Mouse (Mus musculus): ENCODE data around the gene Gm17482.
A peak's percentile ranks its signal among the peaks of the same experiment; 100 is the strongest.

Gm17482 gene

DNA sequence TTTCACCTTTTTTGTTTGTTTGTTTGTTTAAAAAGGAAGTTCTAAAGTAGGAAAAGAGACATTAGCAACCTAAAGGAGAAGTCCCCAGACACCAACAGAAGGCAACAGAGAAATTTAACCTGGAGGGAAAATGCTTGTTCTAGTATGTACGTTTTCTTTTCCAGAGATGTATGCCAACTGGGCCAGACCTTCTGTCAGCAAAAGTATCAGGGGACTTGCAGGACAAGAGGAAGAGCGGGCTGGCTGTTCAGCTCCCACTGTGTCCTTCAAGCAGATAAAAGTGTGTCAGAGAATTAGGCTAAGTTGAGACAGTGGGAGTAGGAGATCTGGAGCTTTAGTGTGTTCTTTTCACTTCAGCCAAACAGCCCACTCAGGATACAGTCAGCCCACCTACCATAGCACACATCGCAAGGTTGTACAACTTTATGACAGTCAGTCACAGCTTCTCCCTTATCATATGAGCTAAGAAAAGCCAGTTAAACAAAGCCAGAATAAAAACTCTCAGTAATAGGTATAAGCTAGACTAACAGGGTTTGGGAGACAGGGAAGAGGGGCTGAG is 18.4 kb downstream of the Gm17482 start:
- DNase-seq (ENCODE audit: low read depth, low spot score) = no peak

DNA sequence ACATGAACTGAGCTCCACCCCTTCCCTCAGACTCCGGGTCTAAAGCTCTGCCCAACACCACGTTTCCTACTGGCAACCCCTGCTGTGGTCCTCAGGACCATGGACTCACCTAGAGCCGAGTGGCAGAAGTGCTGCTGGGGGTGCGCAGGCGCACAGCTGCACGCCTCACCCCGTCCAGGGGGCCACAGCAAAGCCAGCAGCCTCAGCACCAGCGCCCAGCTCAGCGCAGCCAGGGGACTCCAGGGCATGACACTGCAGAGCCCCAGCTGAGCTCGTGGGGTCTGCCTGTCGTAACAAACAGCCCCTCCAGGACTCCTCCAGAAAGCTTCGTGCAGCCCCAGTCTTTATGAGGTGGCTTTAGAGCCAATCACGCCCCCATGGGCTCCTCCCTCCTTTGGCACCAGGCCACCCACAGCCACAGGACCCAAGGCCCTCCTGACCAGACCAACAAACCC is 24.4 kb downstream of the Gm17482 start:
- no peak for DNase-seq (ENCODE audit: low read depth, low spot score)

DNA sequence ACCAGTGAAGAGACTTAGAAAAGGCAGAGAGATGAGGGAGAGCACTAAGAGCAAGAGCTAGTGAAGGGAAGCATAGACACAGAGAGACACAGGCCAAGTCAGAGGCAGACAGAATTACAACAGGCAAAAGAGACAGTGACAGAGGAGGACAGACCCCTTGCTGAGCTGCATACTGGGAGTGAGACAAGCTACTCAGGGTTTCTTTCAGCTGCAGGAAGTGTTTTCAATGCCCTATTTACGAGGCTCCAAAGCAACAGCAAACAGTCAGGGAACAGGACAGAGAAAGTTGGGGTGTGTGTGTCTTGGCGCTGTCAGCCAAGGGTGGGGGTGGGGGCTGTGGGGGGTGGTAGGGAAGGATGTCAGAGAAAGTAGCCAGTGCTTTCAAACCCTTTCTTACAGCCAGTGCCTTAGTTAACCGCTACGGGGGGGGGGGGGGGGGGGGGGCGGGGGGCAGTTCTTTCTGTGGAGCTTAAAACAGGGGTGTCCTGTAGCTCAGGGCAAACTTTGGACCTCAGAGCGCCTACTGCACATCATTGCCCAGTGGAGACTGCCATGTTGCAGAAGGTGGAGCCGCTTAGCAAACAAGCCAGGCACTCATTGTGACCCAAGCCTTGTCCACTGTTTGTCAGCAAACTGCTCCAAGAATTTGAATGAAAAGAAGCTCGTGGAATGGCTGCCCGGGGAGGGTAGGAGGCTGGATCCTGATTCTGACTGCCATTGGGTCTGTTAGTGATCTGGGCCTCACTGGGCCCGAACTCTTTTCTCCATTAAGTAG is 25.1 kb downstream of the Gm17482 start, which contains the start of gene Timp4:
TSS of gene Timp4 (minus strand) at position 107 of the 775 bp plus-strand sequence.
- DNase-seq (ENCODE audit: low read depth, low spot score) = no peak

DNA sequence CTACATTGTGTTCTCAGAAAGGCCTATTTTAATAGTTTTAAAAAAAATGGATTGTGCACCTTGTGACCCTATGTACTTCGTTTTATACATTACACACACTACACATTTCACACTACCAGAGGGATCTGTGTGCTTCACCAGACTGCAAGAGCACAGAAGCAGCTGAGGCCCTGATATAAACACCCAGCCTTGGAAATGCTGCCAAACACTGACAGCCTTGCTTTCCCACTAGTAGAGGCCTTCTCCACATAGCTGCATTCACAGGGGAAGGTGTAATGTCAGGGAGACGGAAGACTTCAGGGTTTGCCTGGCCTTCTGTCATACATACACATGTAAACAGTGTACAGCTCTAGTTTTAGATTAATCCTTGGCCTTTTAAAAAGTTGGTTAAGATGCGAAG is 28.0 kb downstream of the Gm17482 start:
- DNase-seq (ENCODE audit: low read depth, low spot score) = no peak

DNA sequence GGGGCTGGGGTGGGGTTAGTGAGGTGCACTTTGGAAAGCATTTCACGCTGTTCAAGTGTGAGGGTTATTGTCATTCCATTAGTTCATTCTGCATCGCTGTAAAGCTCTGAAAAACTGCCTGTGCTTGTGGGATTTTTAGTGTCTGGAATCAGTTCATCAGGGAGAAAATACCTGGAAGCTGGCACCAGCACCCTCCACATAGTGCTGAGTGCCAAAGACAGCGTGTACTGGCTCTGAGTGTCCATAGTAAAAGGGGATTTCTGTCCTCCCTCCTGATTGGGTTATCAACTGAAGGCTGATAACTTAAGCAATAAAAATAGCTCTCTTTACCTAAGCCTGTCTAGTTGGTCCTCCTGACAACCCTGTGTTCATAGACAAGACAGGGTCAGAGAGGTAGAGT is 33.4 kb downstream of the Gm17482 start:
- DNase-seq (ENCODE audit: low read depth, low spot score) = no peak

DNA sequence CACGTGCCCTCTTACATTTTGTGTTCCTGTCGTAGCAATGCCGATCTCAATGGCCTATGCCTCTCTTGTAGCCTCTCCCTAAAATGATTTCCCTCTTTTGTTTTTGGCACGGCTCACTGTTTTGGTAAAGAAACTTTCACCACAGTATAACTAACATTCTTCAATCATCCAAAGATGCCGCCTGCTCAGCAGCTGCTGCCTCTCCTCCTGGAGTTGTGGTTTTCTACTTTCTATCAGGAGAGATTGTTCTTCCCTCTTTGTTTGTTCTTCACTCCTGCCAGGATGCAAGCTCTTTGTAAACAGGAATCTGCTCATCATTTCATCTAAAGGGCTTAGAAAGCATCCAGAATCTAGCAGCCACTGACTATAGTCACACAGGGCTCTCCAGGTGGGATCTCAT is 39.6 kb downstream of the Gm17482 start:
- DNase-seq (ENCODE audit: low read depth, low spot score) = no peak

DNA sequence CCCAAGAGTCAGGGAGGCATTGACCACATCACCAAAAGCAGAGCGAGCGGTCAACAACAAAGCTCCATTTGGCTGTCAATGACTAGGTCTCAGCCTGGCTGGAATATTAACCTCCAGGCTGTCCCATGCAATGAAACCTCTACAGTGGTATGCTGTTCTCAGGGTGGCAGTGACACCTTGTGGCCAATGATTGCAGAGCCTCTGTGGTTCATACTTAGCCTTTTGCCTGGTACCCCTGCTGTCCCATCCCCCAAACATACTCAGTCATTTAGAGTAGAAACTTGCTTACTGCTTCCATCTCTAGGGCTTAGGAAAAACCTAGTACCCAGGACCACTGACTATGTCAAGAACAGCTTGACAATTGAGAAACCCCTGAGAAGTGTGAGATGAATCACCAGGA is 40.8 kb downstream of the Gm17482 start:
- DNase-seq (ENCODE audit: low read depth, low spot score) = peak; percentile 69

DNA sequence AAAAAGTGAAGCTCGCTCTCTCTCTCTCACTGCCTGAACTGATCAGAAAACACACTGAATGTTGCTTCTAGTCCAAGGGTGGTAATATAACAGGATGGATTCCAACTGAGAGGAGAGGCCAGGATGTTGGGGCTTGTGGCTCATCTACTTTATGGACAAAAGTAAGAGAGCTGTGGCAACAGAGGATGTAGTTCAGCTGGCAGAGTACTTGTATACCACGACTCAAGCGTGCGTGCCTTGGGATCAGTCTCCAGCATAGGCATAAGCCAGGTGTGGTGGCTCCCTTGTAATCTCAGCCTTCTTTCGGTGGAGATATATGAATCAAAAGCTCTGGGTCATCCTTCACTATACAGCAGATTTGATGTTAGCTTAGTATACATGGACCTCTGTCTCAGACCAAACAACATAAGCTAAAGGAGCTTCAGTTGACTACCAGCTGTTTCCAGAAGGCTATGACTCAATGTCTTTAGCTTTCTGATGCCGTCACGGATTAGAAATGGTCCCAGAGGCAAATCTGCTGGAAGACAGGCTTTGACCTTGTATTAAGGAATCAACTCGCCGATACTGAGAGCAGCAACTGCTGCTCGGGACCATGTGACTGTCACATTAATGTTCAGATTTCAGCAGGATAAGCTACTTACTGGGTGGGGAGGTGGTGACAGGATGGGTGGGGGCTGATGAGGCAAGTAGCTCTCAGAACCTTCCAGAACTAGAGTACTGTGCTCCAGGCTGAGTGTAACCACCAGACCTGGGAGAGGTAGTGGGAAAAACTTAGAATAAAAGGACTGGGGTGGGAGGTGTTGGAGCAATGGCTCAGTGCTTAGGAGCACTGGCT is 41.6 kb downstream of the Gm17482 start:
- DNase-seq (ENCODE audit: low read depth, low spot score) = no peak

DNA sequence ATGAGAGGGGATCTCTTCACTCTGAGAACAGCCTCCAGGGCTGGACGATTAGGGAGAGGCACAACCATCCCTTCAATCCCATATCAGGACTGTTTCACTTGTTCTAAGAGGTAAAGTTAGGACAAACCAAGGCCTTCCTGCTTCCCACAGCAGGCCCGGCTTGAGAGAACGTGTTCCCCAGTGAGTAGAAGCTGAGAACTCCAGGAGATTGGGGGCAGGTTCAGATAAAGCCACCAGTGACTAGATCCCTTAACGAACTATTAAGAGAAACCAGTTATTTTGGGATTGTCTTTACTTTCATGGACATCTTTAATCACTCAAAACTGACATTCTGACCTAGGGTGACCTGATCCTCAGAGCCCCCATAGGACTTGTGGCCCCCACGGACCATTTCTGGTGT is 42.4 kb downstream of the Gm17482 start:
- DNase-seq (ENCODE audit: low read depth, low spot score) = no peak

DNA sequence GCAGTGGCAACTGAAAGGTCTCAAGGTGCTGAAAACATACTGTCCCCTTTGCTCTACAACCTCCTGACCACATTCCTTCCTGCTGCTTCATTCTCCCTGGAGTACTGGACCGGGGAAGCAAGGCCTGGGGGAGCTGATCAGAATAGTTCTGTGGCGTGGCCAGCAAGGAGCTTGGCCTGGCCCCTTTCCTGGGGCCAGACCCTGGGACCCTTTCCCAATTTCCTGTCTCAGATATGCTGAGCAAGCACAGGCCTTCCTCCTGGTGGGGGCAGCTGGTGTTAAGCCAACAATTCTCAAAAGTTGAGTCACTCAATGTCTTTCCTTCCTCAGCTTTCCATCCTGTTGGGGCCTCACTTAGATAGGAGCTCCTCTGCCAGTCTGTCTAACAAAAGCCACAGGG is 42.9 kb downstream of the Gm17482 start:
- no peak for DNase-seq (ENCODE audit: low read depth, low spot score)

DNA sequence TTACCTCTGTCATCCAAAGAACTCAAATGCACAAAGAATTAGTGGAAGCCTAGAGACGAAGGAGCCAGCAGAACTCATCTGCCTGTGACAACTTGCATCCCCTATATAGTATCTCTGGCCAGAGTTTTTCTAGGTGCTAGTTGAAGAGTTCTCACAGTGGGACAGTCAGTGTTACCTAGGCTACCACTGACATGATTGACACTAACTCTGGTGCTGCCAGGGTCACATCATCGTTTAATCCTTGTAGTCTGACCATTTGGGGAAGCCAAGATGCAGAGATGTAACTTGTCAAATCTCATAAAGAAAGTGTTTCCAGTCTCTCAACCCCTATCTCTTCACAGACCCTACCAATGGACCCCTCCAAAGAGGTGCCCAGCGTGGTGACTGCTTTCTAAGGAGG is 44.2 kb downstream of the Gm17482 start:
- no peak for DNase-seq (ENCODE audit: low read depth, low spot score)

DNA sequence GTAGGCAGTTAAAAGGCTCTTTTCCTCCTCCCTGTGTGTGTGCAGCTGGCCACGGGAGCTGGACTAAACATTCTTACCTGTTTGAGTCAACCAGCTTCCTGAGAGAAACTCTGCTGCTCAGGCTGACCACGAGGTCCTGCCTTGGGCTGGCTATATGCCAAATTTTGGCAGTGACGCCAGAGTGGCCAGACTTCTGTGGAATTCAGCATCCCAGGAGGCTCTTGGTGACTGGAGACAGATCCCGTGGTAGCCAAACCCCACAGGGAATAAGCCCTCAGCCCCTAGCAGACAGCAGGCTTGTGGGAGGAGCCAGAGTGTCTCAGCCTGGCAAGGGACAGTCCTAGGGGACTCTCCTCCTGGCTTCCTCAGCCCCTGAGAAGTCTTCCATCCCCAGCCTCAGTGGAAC is 44.7 kb downstream of the Gm17482 start:
- peak; percentile 48 for DNase-seq (ENCODE audit: low read depth, low spot score)

DNA sequence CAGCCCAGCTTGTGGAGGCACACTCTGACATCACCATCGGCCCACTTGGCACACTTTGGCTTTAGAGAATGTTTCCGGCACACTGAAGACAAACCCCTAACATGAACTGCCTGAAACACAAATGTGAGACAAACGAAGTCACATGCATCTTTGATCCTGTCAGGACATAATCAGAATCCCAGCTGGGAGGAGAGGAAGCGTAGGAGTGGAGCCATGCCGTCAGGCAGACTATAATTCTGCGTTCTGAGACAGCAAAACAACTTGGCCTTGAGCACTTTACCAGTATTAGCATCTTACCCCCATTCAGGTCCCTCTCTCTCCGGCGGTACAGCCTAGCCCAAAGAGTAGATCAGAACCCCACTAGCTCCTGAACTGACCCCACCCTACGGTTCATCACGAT is 46.2 kb downstream of the Gm17482 start:
- no peak for DNase-seq (ENCODE audit: low read depth, low spot score)

DNA sequence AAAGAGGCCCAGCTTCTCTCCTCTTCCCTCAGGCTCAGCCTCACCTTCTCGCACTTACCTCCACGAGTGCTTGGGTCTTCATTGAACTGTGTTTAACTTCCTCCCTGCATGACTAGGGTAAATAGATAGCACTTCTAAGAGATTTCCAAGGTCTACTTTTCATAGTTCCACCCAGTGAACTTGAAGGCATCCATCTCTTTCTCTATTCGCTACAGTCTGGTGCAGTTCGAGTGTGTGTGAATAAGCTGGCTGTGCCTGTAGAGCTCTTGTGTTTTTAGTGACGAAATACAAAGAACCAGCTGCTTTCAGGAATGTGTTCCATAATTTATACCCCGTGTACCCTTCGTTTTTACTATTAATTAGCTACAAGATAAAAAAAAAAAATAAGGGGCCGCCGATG is 47.6 kb downstream of the Gm17482 start:
- no peak for DNase-seq (ENCODE audit: low read depth, low spot score)

DNA sequence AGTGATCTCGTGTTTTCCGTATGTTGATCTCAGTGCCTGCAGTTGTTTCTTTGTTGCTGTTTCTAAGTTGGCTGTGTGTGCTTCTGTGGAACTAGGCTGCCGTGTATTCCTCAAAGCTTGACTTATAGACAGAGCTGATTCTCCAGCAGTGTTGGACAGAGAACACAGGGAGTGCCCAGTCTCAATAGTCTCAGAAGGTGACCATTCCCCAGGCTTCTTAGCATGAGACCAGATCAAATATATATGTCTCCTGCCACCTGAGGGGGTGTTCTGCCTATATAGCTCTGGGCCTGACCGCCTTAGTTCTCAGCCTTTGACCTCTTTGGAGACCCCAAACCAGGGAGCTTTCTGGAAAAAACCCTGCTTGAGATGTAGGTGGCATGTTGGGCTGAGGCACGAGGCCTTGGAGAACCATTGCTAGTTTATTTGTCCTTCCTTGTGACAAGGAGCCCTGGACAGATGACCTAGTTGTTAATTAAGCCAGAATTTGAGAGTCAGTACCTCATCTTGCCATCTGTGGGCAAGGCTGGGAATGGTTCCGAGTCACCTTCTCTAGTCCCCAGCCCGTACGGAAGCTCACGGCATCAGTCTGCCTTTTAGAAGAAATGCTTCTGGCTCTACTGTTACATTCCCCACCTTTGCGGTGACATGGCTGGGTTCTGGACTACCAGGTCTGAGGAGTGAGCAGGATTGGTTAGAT is 48.1 kb downstream of the Gm17482 start:
- no peak for DNase-seq (ENCODE audit: low read depth, low spot score)

DNA sequence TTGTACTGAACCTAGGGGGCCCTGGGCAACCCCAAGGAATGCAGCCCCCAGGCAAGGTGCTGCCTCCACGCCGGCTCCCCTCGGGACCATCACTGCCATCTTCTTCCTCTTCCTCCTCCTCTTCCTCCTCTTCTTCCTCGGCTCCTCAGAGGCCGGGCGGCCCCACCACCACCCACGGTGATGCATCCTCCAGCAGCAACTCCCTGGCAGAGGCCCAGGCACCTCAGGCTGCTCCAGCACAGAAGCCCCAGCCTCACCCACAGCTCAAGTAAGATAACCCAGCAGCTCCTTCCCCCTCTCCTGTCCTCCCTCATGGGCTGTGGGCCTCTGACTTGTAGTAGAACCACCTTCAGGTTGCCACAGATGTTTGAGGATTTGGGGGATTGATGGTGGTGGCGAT is 50.9 kb downstream of the Gm17482 start:
- no peak for DNase-seq (ENCODE audit: low read depth, low spot score)

DNA sequence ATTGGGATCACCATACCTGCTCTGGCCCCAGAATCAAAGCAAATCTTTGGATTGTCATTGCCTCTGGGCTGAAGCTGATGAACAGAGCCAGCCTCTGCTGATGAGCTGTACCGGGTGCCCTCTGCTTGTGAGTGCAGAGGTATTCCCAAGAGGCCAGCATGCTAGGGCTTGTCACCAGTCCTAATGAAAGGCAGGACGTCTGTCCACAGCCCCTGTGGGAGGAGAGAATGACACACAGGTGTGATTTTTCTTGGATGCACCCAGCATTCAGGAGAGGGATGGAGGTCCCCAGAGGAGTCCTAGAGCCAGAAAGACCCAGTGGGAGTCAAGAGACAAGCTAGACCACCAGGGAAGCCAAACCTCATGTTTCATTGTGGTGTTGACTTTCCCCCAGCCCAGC is 52.5 kb downstream of the Gm17482 start:
- DNase-seq (ENCODE audit: low read depth, low spot score) = no peak

DNA sequence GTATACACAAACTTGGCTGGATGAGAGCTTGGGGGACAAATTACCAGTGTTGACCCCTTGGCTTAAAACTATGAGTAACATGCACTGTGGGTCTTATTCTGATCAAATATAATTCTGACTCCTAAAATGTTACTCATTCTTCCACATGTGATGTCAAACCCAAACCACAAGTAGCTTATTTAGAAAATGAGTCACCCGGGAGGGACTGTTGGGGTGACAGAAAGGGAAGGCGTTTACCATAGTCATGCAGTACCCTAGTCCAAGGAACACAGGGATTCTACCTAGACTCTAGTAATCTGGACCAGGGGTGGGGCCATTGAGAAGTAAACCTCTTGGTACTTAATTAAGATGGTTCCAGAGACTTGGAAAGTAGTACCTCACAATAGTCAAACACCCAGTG is 57.0 kb downstream of the Gm17482 start:
- no peak for DNase-seq (ENCODE audit: low read depth, low spot score)

DNA sequence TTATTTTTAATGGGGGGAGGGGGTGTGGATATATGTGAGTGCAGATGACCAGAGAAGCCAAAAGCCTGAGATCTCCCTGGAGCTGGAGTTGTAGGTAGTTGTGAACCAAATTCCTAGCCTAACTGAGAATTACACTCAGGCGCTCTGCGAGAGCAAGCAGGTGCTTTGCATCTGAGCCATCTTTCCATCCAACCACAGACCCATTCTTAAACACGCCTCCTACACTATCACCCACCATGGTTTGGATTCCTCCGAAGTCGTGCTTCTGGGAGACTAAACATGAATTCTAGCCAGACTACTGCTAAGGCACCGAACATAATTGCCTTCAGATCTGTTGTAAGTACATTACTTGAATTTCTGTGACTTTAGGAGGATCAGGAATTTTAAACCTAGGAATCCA is 59.3 kb downstream of the Gm17482 start:
- no peak for DNase-seq (ENCODE audit: low read depth, low spot score)

DNA sequence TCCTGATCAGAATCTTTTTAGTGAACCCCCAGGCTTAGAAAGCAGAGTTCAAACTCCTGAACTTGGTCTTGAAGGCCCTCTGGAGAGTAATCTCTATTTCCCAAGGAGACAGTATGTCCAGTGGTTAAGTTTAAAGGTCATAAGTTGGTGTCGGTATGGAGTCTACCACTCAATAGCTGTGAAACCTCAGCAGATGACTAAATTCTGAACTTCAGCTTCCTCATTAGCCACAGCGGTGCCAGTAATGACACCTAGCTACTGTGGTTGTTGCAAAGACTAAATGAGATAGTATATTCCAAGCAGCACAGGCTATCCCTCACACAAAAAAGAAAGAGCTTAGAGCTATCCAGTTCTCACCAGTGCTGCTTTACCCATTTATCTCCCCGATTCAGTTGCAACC is 61.1 kb downstream of the Gm17482 start:
- DNase-seq (ENCODE audit: low read depth, low spot score) = no peak

DNA sequence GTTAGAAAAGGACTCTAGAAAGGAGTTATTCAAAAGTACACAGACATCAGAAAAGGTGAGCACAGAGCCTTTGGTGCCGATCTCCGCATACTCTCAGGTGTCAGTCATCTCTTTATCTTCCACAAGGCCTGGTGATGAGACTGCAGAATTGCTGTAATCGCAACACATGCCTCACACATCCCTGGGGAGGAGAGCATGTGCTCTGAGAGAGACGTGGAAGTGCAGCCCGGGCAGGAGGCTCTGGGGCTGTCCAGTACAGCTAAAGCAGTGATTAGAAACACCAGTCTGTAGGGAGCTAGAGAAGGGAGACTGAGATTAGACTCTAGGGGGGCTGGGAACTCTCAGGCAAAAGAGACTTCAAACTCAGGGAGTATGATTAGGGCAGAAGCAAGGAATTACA is 63.4 kb downstream of the Gm17482 start:
- DNase-seq (ENCODE audit: low read depth, low spot score) = no peak

DNA sequence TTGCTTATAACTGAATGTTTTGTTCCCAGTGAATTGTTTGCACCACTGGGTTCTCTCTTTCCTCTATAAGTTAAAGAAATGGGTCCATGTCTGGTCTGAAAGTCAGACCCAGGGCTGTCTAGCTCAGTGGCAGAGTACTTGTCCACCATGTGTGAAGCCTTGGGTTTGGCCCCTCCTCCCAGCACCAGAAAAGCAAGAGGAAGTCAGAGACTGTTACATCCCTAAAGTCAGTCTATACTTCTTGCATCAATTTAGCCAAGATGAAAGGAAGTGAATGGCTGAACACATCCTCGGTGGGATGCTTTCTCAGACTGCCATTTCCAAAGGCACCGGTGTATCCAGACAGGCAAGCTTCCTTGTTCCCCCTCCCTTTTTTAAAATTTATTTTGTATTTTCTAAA is 63.9 kb downstream of the Gm17482 start:
- no peak for DNase-seq (ENCODE audit: low read depth, low spot score)
